Mouse (Mus musculus): ENCODE results near the gene Slc9a3r2.
A peak's percentile ranks its signal among the peaks of the same experiment; 100 is the strongest.

DNA sequence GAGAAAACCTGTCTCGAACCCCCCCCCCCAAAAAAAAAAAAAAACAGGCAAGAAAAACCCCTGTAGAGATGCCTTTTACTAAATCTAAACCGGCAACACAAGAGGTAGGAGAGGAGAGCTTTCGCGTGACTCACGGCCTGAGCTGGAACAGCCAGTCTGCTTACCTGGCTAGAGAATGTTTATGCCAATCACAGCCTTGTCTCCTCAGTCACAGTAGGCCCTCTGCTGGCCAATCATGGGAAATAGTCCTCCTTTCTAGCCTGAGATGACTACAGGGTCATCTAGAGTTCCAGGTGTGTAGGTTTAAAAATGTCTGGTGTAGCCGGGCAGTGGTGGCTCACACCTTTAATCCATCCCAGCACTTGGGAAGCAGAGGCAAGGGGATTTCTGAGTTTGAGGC, 17.3 kb upstream of the Slc9a3r2 start:
- TF ChIP-seq POLR2A (IDR thresholded peaks at IDR 0.05; ENCODE audit: borderline replicate concordance, extremely low read depth, low read depth, low read length) (no peak), CTCF (IDR thresholded peaks at IDR 0.05; ENCODE audit: insufficient read depth, low read length) (peak; percentile 64)

Data from lung, adult 2 months (tissue).